Mouse (Mus musculus) liver, adult (tissue): ENCODE measurements at regions not wholly inside any gene's neighbourhood (a gene's known extent, or its start where the extent isn't known, plus 50 kb on each side); places are given as distances from the start of the nearest gene placed in this dataset.

Experiments used
- GATA4 ChIP-seq: IDR thresholded peaks from 2 replicates; pipeline ENCODE4 v1.6.1; 2014; ENCODE audit warnings: mild to moderate bottlenecking, low read length; ENCODE audit not compliant: insufficient replicate concordance

GRCm38 (mm10) chr3:72735011-72735410, 232.7 kb downstream of the Sis start:
- TF ChIP-seq GATA4: no peak

- no peak for TF ChIP-seq GATA4
Measured at GRCm38 (mm10) chr3:72727403-72727802, 240.3 kb downstream of the Sis start.

GRCm38 (mm10) chr3:72713806-72714205, 253.9 kb downstream of the Sis start:
- no peak for TF ChIP-seq GATA4

- no peak for TF ChIP-seq GATA4
Measured at GRCm38 (mm10) chr3:72685937-72686336, 281.7 kb downstream of the Sis start.

GRCm38 (mm10) chr3:72659194-72659593, 308.5 kb downstream of the Sis start:
- TF ChIP-seq GATA4: peak; percentile 97

- no peak for TF ChIP-seq GATA4
Measured at GRCm38 (mm10) chr3:72630069-72630468, 337.6 kb downstream of the Sis start.

- no peak for TF ChIP-seq GATA4
Measured at GRCm38 (mm10) chr3:72620802-72621201, 346.9 kb downstream of the Sis start.

GRCm38 (mm10) chr3:72619862-72620261, 347.8 kb downstream of the Sis start:
- TF ChIP-seq GATA4: no peak

GRCm38 (mm10) chr3:72603718-72604359, 363.8 kb downstream of the Sis start:
- TF ChIP-seq GATA4: no peak
